Mouse (Mus musculus) kidney, adult 8-10 months (tissue): ENCODE data around the gene Flrt2.
"Not testable (repeated sequence)": the region's sequence is repeated elsewhere in the genome, so short reads cannot be mapped to it uniquely, and the experiment has no call there.

Experiments used
- DNase-seq, 2 experiments: peaks; one replicate each; pipeline ENCODE4 v3.0.0; 2022

Gene Flrt2

GRCm38 (mm10) chr12:95691961-95692767, at the start of gene Flrt2:
Gene Flrt2, plus strand, starts transcription at chr12:95692226.
- no peak for DNase-seq

- DNase-seq: no peak
These were observed 49.8 kb upstream of the Flrt2 start for GRCm38 (mm10) chr12:95642226-95642625.

GRCm38 (mm10) chr12:95647179-95647578, 44.8 kb upstream of the Flrt2 start:
- not testable (repeated sequence) for DNase-seq

GRCm38 (mm10) chr12:95652172-95653156, 39.6 kb upstream of the Flrt2 start:
- no peak for DNase-seq

GRCm38 (mm10) chr12:95656594-95656993, 35.4 kb upstream of the Flrt2 start:
- no peak for DNase-seq

GRCm38 (mm10) chr12:95667296-95667695, 24.7 kb upstream of the Flrt2 start:
- no peak for DNase-seq

- DNase-seq: no peak
These were observed 16.3 kb upstream of the Flrt2 start for GRCm38 (mm10) chr12:95675711-95676110.

GRCm38 (mm10) chr12:95690819-95691218, 1.2 kb upstream of the Flrt2 start:
- no peak for DNase-seq

GRCm38 (mm10) chr12:95692948-95693650, 1.1 kb downstream of the Flrt2 start:
- DNase-seq: no peak

- peak; percentile 35 to 50 for DNase-seq
These were observed 1.8 kb downstream of the Flrt2 start for GRCm38 (mm10) chr12:95693651-95694471.

- DNase-seq: no peak
These were observed 2.5 kb downstream of the Flrt2 start for GRCm38 (mm10) chr12:95694507-95694906.

GRCm38 (mm10) chr12:95694991-95695833, 3.2 kb downstream of the Flrt2 start:
- DNase-seq: peak in 1 of 2 experiments; percentile 40

GRCm38 (mm10) chr12:95695834-95696521, 4.0 kb downstream of the Flrt2 start:
- no peak for DNase-seq

- DNase-seq: no peak
These were observed 4.5 kb downstream of the Flrt2 start for GRCm38 (mm10) chr12:95696522-95697025.

- no peak for DNase-seq
These were observed 6.5 kb downstream of the Flrt2 start for GRCm38 (mm10) chr12:95698556-95698955.

GRCm38 (mm10) chr12:95700746-95701145, 8.7 kb downstream of the Flrt2 start:
- DNase-seq: no peak

- no peak for DNase-seq
These were observed 9.6 kb downstream of the Flrt2 start for GRCm38 (mm10) chr12:95701580-95701979.

- DNase-seq: peak in 1 of 2 experiments; percentile 30
These were observed 13.0 kb downstream of the Flrt2 start for GRCm38 (mm10) chr12:95705006-95705405.

GRCm38 (mm10) chr12:95723265-95723664, 31.2 kb downstream of the Flrt2 start:
- DNase-seq: peak in 1 of 2 experiments; percentile 10

GRCm38 (mm10) chr12:95734075-95734474, 42.0 kb downstream of the Flrt2 start:
- DNase-seq: no peak
